Mouse (Mus musculus): ENCODE measurements around the gene Nrn1.

GRCm38 (mm10) chr13:36731931-36732461, 2.9 kb downstream of the Nrn1 start:
- no peak for TF ChIP-seq CTCF (IDR thresholded peaks at IDR 0.05; ENCODE audit: low read depth)
- TF ChIP-seq EP300 (IDR thresholded peaks at IDR 0.05; ENCODE audit: low read depth): no peak

All from liver, postnatal 0 days (tissue).